Mouse (Mus musculus): ENCODE measurements around the gene Sgms2. TPM values are rescaled to one million over a fixed set of nuclear protein-coding genes. Genes with fewer than 3 reads are reported as not detected.

Sgms2 gene
- polyA plus RNA-seq (2014; fragmentation: Illumina TruSeq; extraction: RNeasy Lipid Tissue Mini Kit (QIAGEN cat#74804); ENCODE audit: low read depth, low replicate concordance), result 177 TPM

GRCm38 (mm10) chr3:131491361-131491925 lies at the start of gene Sgms2:
TSS of gene Sgms2 (minus strand) at chr3:131491411.

GRCm38 (mm10) chr3:131302452-131303319 lies 188.5 kb downstream of the Sgms2 start, which contains the start of gene Cyp2u1:
TSS of gene Cyp2u1 (minus strand) at chr3:131303227.

GRCm38 (mm10) chr3:131271559-131272373 lies 219.4 kb downstream of the Sgms2 start, which contains the start of gene Hadh:
TSS of gene Hadh (minus strand) at chr3:131272101.

Other genes starting within 250 kb of the Sgms2 start
- gene Hadh, start 219.3 kb downstream of the Sgms2 start, polyA plus RNA-seq (2014; fragmentation: Illumina TruSeq; extraction: RNeasy Lipid Tissue Mini Kit (QIAGEN cat#74804); ENCODE audit: low read depth, low replicate concordance), result 25.3 TPM
- 1.2 TPM for gene Cyp2u1, start 188.2 kb downstream of the Sgms2 start, polyA plus RNA-seq (2014; fragmentation: Illumina TruSeq; extraction: RNeasy Lipid Tissue Mini Kit (QIAGEN cat#74804); ENCODE audit: low read depth, low replicate concordance)
- 4.0 TPM for gene Papss1, start 73.4 kb upstream of the Sgms2 start, polyA plus RNA-seq (2014; fragmentation: Illumina TruSeq; extraction: RNeasy Lipid Tissue Mini Kit (QIAGEN cat#74804); ENCODE audit: low read depth, low replicate concordance)

Measured in testis, adult 10 weeks (tissue).